Mouse (Mus musculus): Measurements from ENCODE around the gene Hoxc13. TPM values are rescaled to one million over a fixed set of nuclear protein-coding genes. Genes with fewer than 3 reads are reported as not detected.
A peak's percentile ranks its signal among the peaks of the same experiment; 100 is the strongest.

Gene Hoxc13
- polyA plus RNA-seq, 1 experiment from 2014 or later = not detected

DNA sequence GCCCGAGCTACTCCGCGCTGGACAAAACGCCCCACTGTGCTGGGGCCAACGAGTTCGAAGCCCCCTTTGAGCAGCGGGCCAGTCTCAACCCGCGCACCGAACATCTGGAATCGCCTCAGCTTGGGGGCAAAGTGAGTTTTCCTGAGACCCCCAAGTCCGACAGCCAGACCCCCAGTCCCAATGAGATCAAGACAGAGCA lies 46.3 kb downstream of the Hoxc13 start, which contains the start of gene Hoxc5:
TSS of gene Hoxc5 (plus strand) at position 132 of the 199 bp plus-strand sequence.
- Histone ChIP-seq H3K9me3 (replicated peaks; ENCODE audit: control insufficient read depth, low read length) (no peaks in the 10 kb centered on the region), H3K4me1 (ENCODE audit: control insufficient read depth, insufficient read depth, low read length) (no peaks in the 10 kb centered on the region), H3K27ac (ENCODE audit: low read length) (no peak within 1 kb of the TSS), H3K27me3 (ENCODE audit: control insufficient read depth, insufficient read depth, low read length) (peaks cover 96% of the 10 kb centered on the region), H3K9ac (ENCODE audit: low read length) (no peak within 1 kb of the TSS), H3K4me3 (ENCODE audit: low read length) (no peak within 1 kb of the TSS), H3K36me3 (ENCODE audit: control insufficient read depth, insufficient read depth) (no peaks in the 10 kb centered on the region), H3K4me2 (ENCODE audit: low read depth, low read length) (no peak within 1 kb of the TSS)
- ATAC-seq (replicated peaks; ENCODE audit: extremely low read depth, insufficient read depth, low FRiP score) = no peak
- WGBS = 4% methylated on average over 12 of the region's 12 CpGs

DNA sequence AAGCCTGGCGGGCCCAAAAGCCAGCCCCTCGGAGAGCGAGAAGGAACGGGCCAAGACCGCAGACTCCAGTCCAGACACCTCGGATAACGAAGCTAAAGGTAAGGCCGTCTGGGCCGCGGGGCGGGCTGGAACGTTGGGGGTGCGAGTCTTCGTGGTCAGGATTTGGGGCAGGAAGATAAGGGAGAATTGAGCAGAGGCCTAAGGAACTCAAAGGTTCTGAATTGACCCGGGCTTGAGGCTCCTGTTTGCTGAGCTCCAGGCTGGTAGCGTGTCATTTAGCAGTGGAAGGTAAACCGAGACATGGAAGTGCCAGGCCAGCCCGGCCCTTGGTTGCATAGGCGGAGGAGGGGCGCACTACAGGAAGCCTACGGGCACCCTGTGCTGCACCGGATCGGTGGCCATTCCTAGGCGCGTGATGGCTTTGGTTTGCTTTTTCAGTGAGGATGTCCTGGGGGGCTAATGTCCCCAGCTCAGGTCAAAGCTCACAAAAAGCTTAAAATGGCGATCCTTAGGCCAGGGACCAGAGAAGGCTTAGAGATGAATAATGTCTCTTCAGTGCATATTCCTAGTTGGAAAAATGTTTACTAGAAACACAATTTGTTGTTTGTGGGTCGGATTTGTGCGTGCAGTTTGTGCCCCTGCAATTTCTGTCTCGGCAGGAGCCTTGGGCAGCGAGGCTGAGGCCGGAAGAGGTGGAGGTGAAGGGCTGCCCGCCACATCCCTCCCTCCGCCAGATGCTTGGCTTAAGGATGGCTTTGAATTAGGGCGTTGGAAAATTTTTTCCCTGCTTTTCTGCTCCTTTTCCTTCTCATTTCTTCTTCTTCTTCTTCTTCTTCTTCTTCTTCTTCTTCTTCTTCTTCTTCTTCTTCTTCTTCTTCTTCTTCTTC lies 46.9 kb downstream of the Hoxc13 start:
- no peaks in the 10 kb centered on the region for H3K36me3 ChIP-seq (ENCODE audit: control insufficient read depth, insufficient read depth)
- 3% methylated on average over 34 of the region's 34 CpGs for WGBS

DNA sequence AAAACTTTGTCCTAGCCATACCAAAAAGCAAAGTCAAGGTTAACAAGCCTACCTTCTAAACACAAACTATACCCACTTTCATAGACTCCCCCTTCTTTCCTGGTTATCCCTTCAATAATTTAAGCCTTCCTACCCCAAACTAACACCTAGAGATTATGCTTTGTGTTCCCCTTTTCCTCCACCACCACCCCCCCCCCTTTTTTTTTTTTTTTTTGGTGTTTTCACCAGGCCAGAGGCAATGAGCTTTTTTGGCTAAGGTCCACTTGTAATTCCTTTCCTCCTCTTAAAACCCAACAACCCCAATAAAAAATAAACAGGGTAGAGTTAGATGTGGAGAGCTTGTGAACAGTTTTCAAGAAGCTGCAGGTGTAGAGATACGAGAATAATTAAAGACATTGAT lies 48.4 kb downstream of the Hoxc13 start:
- 24% methylated on average over 1 of the region's 1 CpGs for WGBS
- Histone ChIP-seq H3K27ac (ENCODE audit: low read length) (no peak overlapping the region), H3K4me1 (ENCODE audit: control insufficient read depth, insufficient read depth, low read length) (no peaks in the 10 kb centered on the region), H3K4me3 (ENCODE audit: low read length) (no peak overlapping the region), H3K9me3 (replicated peaks; ENCODE audit: control insufficient read depth, low read length) (no peaks in the 10 kb centered on the region), H3K4me2 (ENCODE audit: low read depth, low read length) (no peak overlapping the region), H3K36me3 (ENCODE audit: control insufficient read depth, insufficient read depth) (no peaks in the 10 kb centered on the region), H3K9ac (ENCODE audit: low read length) (no peak overlapping the region), H3K27me3 (ENCODE audit: control insufficient read depth, insufficient read depth, low read length) (peaks cover 96% of the 10 kb centered on the region)
- no peak for ATAC-seq (replicated peaks; ENCODE audit: extremely low read depth, insufficient read depth, low FRiP score)

More for the DNA sequence above, 46.9 kb downstream of the Hoxc13 start:
- Histone ChIP-seq H3K4me2 (ENCODE audit: low read depth, low read length) (no peak overlapping the region), H3K27ac (ENCODE audit: low read length) (no peak overlapping the region), H3K9me3 (replicated peaks; ENCODE audit: control insufficient read depth, low read length) (no peaks in the 10 kb centered on the region), H3K4me3 (ENCODE audit: low read length) (no peak overlapping the region), H3K27me3 (ENCODE audit: control insufficient read depth, insufficient read depth, low read length) (peaks cover 96% of the 10 kb centered on the region), H3K4me1 (ENCODE audit: control insufficient read depth, insufficient read depth, low read length) (no peaks in the 10 kb centered on the region), H3K9ac (ENCODE audit: low read length) (no peak overlapping the region)
- ATAC-seq (replicated peaks; ENCODE audit: extremely low read depth, insufficient read depth, low FRiP score) = no peak

DNA sequence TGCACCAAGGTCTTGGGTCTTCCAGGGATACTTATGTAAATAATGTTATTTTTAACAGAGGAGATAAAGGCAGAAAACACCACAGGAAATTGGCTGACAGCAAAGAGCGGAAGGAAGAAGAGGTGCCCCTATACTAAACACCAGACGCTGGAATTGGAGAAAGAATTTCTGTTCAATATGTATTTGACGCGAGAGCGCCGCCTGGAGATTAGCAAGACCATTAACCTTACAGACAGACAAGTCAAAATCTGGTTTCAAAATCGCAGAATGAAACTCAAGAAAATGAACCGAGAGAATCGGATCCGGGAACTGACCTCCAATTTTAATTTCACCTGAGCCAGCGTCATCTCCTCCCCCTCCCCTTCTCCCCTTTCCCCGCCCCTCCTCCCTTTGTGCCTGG lies 49.8 kb downstream of the Hoxc13 start:
- Histone ChIP-seq H3K9ac (ENCODE audit: low read length) (no peak overlapping the region), H3K4me3 (ENCODE audit: low read length) (no peak overlapping the region), H3K27me3 (ENCODE audit: control insufficient read depth, insufficient read depth, low read length) (peaks cover 94% of the 10 kb centered on the region), H3K36me3 (ENCODE audit: control insufficient read depth, insufficient read depth) (no peaks in the 10 kb centered on the region), H3K4me1 (ENCODE audit: control insufficient read depth, insufficient read depth, low read length) (no peaks in the 10 kb centered on the region), H3K4me2 (ENCODE audit: low read depth, low read length) (no peak overlapping the region), H3K27ac (ENCODE audit: low read length) (no peak overlapping the region), H3K9me3 (replicated peaks; ENCODE audit: control insufficient read depth, low read length) (no peaks in the 10 kb centered on the region)
- 2% methylated on average over 12 of the region's 12 CpGs for WGBS
- no peak for ATAC-seq (replicated peaks; ENCODE audit: extremely low read depth, insufficient read depth, low FRiP score)

DNA sequence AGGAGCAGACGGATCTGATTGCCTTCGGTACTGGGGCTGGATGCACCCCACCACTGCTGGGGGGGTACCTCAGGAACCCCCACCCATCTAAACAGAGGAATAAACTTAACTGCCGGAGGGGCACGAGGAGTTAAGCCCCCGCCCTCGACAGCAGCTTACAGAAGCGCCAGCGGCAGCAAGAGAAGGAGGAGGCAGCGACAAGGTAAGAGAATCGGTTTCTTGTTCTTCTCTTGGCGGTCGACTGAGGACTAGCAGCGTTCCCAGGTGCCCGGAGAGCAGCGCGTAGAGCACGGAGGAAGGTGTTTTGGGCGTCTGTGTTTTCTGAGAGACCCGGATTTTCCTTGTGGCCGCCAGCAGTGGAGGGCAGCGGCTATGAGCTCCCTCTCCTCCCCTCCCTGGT lies 51.4 kb downstream of the Hoxc13 start:
- Histone ChIP-seq H3K4me3 (ENCODE audit: low read length) (no peak overlapping the region), H3K27ac (ENCODE audit: low read length) (no peak overlapping the region), H3K27me3 (ENCODE audit: control insufficient read depth, insufficient read depth, low read length) (peaks cover 94% of the 10 kb centered on the region), H3K36me3 (ENCODE audit: control insufficient read depth, insufficient read depth) (no peaks in the 10 kb centered on the region), H3K4me1 (ENCODE audit: control insufficient read depth, insufficient read depth, low read length) (no peaks in the 10 kb centered on the region), H3K4me2 (ENCODE audit: low read depth, low read length) (no peak overlapping the region), H3K9ac (ENCODE audit: low read length) (no peak overlapping the region), H3K9me3 (replicated peaks; ENCODE audit: control insufficient read depth, low read length) (no peaks in the 10 kb centered on the region)
- no peak for ATAC-seq (replicated peaks; ENCODE audit: extremely low read depth, insufficient read depth, low FRiP score)
- 2% methylated on average over 21 of the region's 21 CpGs for WGBS

DNA sequence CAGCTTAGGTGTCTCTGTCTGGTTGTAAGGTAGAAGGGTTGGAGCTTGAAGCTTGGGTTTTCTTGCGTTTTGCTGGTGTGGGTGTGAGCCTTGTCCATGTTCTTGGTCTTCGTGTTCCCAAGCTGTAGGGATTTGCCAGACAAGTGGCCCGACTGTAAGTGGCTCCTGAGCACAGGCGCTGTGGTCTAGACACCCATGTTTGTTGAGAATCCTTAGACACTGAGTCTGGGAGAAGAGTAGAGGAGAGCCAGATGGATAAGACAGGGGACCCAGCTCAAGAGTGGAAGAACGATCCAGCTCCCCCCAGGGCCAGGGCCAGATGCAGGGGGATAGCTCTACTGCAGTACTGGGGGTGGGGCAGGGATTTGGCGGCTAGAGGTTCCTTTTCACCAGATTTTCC lies 51.9 kb downstream of the Hoxc13 start:
- Histone ChIP-seq H3K4me1 (ENCODE audit: control insufficient read depth, insufficient read depth, low read length) (no peaks in the 10 kb centered on the region), H3K4me2 (ENCODE audit: low read depth, low read length) (no peak overlapping the region), H3K27ac (ENCODE audit: low read length) (no peak overlapping the region), H3K9ac (ENCODE audit: low read length) (no peak overlapping the region), H3K36me3 (ENCODE audit: control insufficient read depth, insufficient read depth) (no peaks in the 10 kb centered on the region), H3K27me3 (ENCODE audit: control insufficient read depth, insufficient read depth, low read length) (peaks cover 94% of the 10 kb centered on the region), H3K9me3 (replicated peaks; ENCODE audit: control insufficient read depth, low read length) (no peaks in the 10 kb centered on the region), H3K4me3 (ENCODE audit: low read length) (no peak overlapping the region)
- no peak for ATAC-seq (replicated peaks; ENCODE audit: extremely low read depth, insufficient read depth, low FRiP score)
- 3% methylated on average over 6 of the region's 6 CpGs for WGBS

DNA sequence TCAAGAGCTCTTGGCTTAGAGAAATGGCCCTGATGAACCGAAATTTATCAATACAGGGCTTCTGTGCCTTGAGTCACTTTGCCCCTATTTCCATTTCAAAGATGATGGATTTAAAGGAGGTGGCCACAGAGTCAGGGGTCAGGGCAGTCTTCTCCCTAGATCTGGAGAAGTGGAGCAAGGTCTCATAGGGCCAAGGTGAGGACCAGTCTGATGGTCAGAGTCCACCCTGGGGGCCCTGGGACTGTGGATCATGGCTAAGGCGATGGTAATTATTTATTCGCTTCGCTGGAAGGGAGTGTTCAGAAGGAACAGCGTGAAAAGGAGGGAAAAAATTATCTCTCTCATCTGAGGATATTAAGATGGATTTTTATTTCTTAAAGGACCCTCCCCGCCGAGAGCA lies 54.1 kb downstream of the Hoxc13 start:
- 7% methylated on average over 7 of the region's 7 CpGs for WGBS
- H3K27me3 ChIP-seq (ENCODE audit: control insufficient read depth, insufficient read depth, low read length) = peaks cover 96% of the 10 kb centered on the region
- no peaks in the 10 kb centered on the region for H3K4me1 ChIP-seq (ENCODE audit: control insufficient read depth, insufficient read depth, low read length)
- H3K9me3 ChIP-seq (replicated peaks; ENCODE audit: control insufficient read depth, low read length) = no peaks in the 10 kb centered on the region
- H3K4me2 ChIP-seq (ENCODE audit: low read depth, low read length) = no peak overlapping the region
- ATAC-seq (replicated peaks; ENCODE audit: extremely low read depth, insufficient read depth, low FRiP score) = no peak
- H3K27ac ChIP-seq (ENCODE audit: low read length) = no peak overlapping the region
- H3K4me3 ChIP-seq (ENCODE audit: low read length) = no peak overlapping the region
- H3K9ac ChIP-seq (ENCODE audit: low read length) = no peak overlapping the region
- H3K36me3 ChIP-seq (ENCODE audit: control insufficient read depth, insufficient read depth) = no peaks in the 10 kb centered on the region

DNA sequence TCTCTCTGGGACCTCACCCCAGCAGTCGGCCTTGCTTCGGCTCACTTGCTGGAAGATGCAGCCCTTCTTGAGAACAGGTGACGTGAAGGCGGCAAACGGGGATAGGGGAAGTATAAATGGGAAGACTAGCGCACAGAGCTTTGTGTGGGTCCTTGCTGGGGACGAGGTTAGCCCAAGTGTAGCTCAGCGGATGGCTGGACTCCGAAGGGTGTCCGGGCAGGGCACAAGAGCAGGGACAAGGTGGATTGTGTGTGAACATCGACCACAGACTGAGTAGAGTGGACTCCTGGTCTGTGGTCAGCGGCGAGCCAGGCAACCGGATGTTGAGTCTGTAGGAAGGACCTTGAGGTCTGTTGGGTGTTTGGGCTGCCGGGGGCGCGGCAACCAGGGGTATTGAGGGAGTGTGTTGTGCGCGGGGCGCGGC lies 54.8 kb downstream of the Hoxc13 start:
- Histone ChIP-seq H3K27me3 (ENCODE audit: control insufficient read depth, insufficient read depth, low read length) (peaks cover 96% of the 10 kb centered on the region), H3K4me1 (ENCODE audit: control insufficient read depth, insufficient read depth, low read length) (no peaks in the 10 kb centered on the region), H3K9ac (ENCODE audit: low read length) (no peak overlapping the region), H3K36me3 (ENCODE audit: control insufficient read depth, insufficient read depth) (no peaks in the 10 kb centered on the region), H3K9me3 (replicated peaks; ENCODE audit: control insufficient read depth, low read length) (no peaks in the 10 kb centered on the region), H3K4me3 (ENCODE audit: low read length) (no peak overlapping the region), H3K4me2 (ENCODE audit: low read depth, low read length) (no peak overlapping the region), H3K27ac (ENCODE audit: low read length) (no peak overlapping the region)
- ATAC-seq (replicated peaks; ENCODE audit: extremely low read depth, insufficient read depth, low FRiP score) = no peak
- WGBS = 1% methylated on average over 21 of the region's 21 CpGs

DNA sequence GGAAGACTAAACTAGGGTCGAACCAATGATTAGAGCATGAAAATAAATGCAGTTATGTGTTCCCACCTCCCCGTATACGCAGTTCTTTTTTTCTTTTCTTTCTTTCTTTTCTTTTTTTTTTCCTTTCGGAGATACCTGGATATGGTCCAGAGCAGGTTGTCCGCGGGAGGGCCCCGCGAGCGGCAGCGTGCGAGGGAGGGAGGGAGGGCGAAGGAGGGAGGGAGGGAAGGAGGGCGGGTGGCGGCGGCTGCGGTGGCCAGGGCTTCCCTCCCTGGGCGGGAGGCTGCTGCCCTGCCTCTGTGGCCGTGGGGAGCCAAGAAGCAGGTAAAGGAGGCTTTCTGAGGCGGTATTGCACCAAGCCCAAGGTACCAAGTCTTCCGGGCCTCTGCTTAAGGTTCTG lies 55.3 kb downstream of the Hoxc13 start, which contains the start of gene Hoxc9:
TSS of gene Hoxc9 (plus strand) at position 269 of the 400 bp plus-strand sequence.
- under 1% methylated on average over 19 of the region's 20 CpGs for WGBS
- Histone ChIP-seq H3K4me1 (ENCODE audit: control insufficient read depth, insufficient read depth, low read length) (no peaks in the 10 kb centered on the region), H3K9me3 (replicated peaks; ENCODE audit: control insufficient read depth, low read length) (no peaks in the 10 kb centered on the region), H3K4me3 (ENCODE audit: low read length) (peak within 1 kb of the TSS; percentile 39), H3K27me3 (ENCODE audit: control insufficient read depth, insufficient read depth, low read length) (peaks cover 96% of the 10 kb centered on the region), H3K4me2 (ENCODE audit: low read depth, low read length) (peak within 1 kb of the TSS; percentile 50), H3K9ac (ENCODE audit: low read length) (no peak within 1 kb of the TSS; the same call in 1 of the 2 replicates), H3K27ac (ENCODE audit: low read length) (no peak within 1 kb of the TSS), H3K36me3 (ENCODE audit: control insufficient read depth, insufficient read depth) (no peaks in the 10 kb centered on the region)
- no peak for ATAC-seq (replicated peaks; ENCODE audit: extremely low read depth, insufficient read depth, low FRiP score)
